Mouse (Mus musculus): Measurements from ENCODE around the gene Gm11111. TPM values are rescaled to one million over a fixed set of nuclear protein-coding genes. Genes with fewer than 3 reads are reported as not detected.

Gm11111 gene
- polyA plus RNA-seq, 1 experiment from 2014 or later: not detected

GRCm38 (mm10) chr5:98552811-98553601 is 511 bp downstream of the Gm11111 start:
- Histone ChIP-seq H3K9ac (ENCODE audit: low read length) (no peak overlapping the region), H3K9me3 (replicated peaks; ENCODE audit: control insufficient read depth, low read length) (no peaks in the 10 kb centered on the region), H3K4me3 (ENCODE audit: low read depth, low read length) (no peak overlapping the region), H3K36me3 (ENCODE audit: control insufficient read depth, insufficient read depth, low read length) (no peaks in the 10 kb centered on the region), H3K4me2 (ENCODE audit: low read length) (no peak overlapping the region), H3K4me1 (ENCODE audit: control insufficient read depth, insufficient read depth, low read length) (no peaks in the 10 kb centered on the region; the same call in 1 of the 2 replicates), H3K27me3 (replicated peaks; ENCODE audit: control insufficient read depth, insufficient read depth, low read length) (no peaks in the 10 kb centered on the region), H3K27ac (ENCODE audit: low read depth, low read length) (no peak overlapping the region)
- DNase-seq (ENCODE audit: low spot score): no peak
- no peak for ATAC-seq
- 59% methylated on average over 7 of the region's 7 CpGs for WGBS

GRCm38 (mm10) chr5:98561301-98561700 is 8.8 kb downstream of the Gm11111 start:
- ATAC-seq: peak; percentile 73
- H3K9ac ChIP-seq (ENCODE audit: low read length): no peak overlapping the region
- H3K36me3 ChIP-seq (ENCODE audit: control insufficient read depth, insufficient read depth, low read length): no peaks in the 10 kb centered on the region
- no peak overlapping the region for H3K27ac ChIP-seq (ENCODE audit: low read depth, low read length)
- WGBS: 19% methylated on average over 4 of the region's 4 CpGs
- no peak overlapping the region for H3K4me2 ChIP-seq (ENCODE audit: low read length)
- peak; percentile 67 for DNase-seq (ENCODE audit: low spot score)
- peaks cover 8% of the 10 kb centered on the region for H3K4me1 ChIP-seq (ENCODE audit: control insufficient read depth, insufficient read depth, low read length)
- H3K9me3 ChIP-seq (replicated peaks; ENCODE audit: control insufficient read depth, low read length): no peaks in the 10 kb centered on the region
- H3K27me3 ChIP-seq (replicated peaks; ENCODE audit: control insufficient read depth, insufficient read depth, low read length): no peaks in the 10 kb centered on the region
- no peak overlapping the region for H3K4me3 ChIP-seq (ENCODE audit: low read depth, low read length)

GRCm38 (mm10) chr5:98562806-98563205 is 10.3 kb downstream of the Gm11111 start:
- Histone ChIP-seq H3K36me3 (ENCODE audit: control insufficient read depth, insufficient read depth, low read length) (no peaks in the 10 kb centered on the region), H3K4me3 (ENCODE audit: low read depth, low read length) (no peak overlapping the region), H3K9ac (ENCODE audit: low read length) (no peak overlapping the region), H3K4me1 (ENCODE audit: control insufficient read depth, insufficient read depth, low read length) (peaks cover 14% of the 10 kb centered on the region), H3K27ac (ENCODE audit: low read depth, low read length) (no peak overlapping the region), H3K4me2 (ENCODE audit: low read length) (no peak overlapping the region), H3K27me3 (replicated peaks; ENCODE audit: control insufficient read depth, insufficient read depth, low read length) (no peaks in the 10 kb centered on the region), H3K9me3 (replicated peaks; ENCODE audit: control insufficient read depth, low read length) (no peaks in the 10 kb centered on the region)
- ATAC-seq (no peak), DNase-seq (ENCODE audit: low spot score) (no peak)
- 72% methylated on average over 9 of the region's 9 CpGs for WGBS

GRCm38 (mm10) chr5:98563801-98564200 is 11.3 kb downstream of the Gm11111 start:
- Histone ChIP-seq H3K9ac (ENCODE audit: low read length) (no peak overlapping the region), H3K27me3 (replicated peaks; ENCODE audit: control insufficient read depth, insufficient read depth, low read length) (no peaks in the 10 kb centered on the region), H3K27ac (ENCODE audit: low read depth, low read length) (no peak overlapping the region), H3K36me3 (ENCODE audit: control insufficient read depth, insufficient read depth, low read length) (no peaks in the 10 kb centered on the region), H3K9me3 (replicated peaks; ENCODE audit: control insufficient read depth, low read length) (no peaks in the 10 kb centered on the region), H3K4me3 (ENCODE audit: low read depth, low read length) (no peak overlapping the region), H3K4me2 (ENCODE audit: low read length) (no peak overlapping the region), H3K4me1 (ENCODE audit: control insufficient read depth, insufficient read depth, low read length) (peaks cover 14% of the 10 kb centered on the region)
- WGBS: 21% methylated on average over 9 of the region's 9 CpGs
- ATAC-seq (no peak), DNase-seq (ENCODE audit: low spot score) (no peak)

GRCm38 (mm10) chr5:98566461-98567193 is 14.1 kb downstream of the Gm11111 start:
- Histone ChIP-seq H3K27me3 (replicated peaks; ENCODE audit: control insufficient read depth, insufficient read depth, low read length) (no peaks in the 10 kb centered on the region), H3K4me1 (ENCODE audit: control insufficient read depth, insufficient read depth, low read length) (peaks cover 11% of the 10 kb centered on the region), H3K4me3 (ENCODE audit: low read depth, low read length) (no peak overlapping the region), H3K36me3 (ENCODE audit: control insufficient read depth, insufficient read depth, low read length) (no peaks in the 10 kb centered on the region), H3K4me2 (ENCODE audit: low read length) (no peak overlapping the region), H3K27ac (ENCODE audit: low read depth, low read length) (peak overlapping the region; percentile 17; the same call in 1 of the 2 replicates), H3K9me3 (replicated peaks; ENCODE audit: control insufficient read depth, low read length) (no peaks in the 10 kb centered on the region), H3K9ac (ENCODE audit: low read length) (no peak overlapping the region)
- ATAC-seq (peak; percentile 92), DNase-seq (ENCODE audit: low spot score) (peak; percentile 93)
- 13% methylated on average over 6 of the region's 6 CpGs for WGBS

- Histone ChIP-seq H3K9ac (ENCODE audit: low read length) (no peak overlapping the region), H3K4me2 (ENCODE audit: low read length) (no peak overlapping the region), H3K4me1 (ENCODE audit: control insufficient read depth, insufficient read depth, low read length) (peaks cover 16% of the 10 kb centered on the region), H3K36me3 (ENCODE audit: control insufficient read depth, insufficient read depth, low read length) (no peaks in the 10 kb centered on the region), H3K27me3 (replicated peaks; ENCODE audit: control insufficient read depth, insufficient read depth, low read length) (no peaks in the 10 kb centered on the region), H3K27ac (ENCODE audit: low read depth, low read length) (no peak overlapping the region), H3K4me3 (ENCODE audit: low read depth, low read length) (no peak overlapping the region), H3K9me3 (replicated peaks; ENCODE audit: control insufficient read depth, low read length) (no peaks in the 10 kb centered on the region)
- 93% methylated on average over 4 of the region's 4 CpGs for WGBS
- DNase-seq (ENCODE audit: low spot score) (no peak), ATAC-seq (no peak)
Observed at GRCm38 (mm10) chr5:98568481-98568880, 16.0 kb downstream of the Gm11111 start.

GRCm38 (mm10) chr5:98569029-98569513 is 16.6 kb downstream of the Gm11111 start:
- ATAC-seq (no peak), DNase-seq (ENCODE audit: low spot score) (no peak)
- no peaks in the 10 kb centered on the region for H3K9me3 ChIP-seq (replicated peaks; ENCODE audit: control insufficient read depth, low read length)
- H3K27ac ChIP-seq (ENCODE audit: low read depth, low read length): no peak overlapping the region
- H3K4me1 ChIP-seq (ENCODE audit: control insufficient read depth, insufficient read depth, low read length): peaks cover 11% of the 10 kb centered on the region
- no peak overlapping the region for H3K4me3 ChIP-seq (ENCODE audit: low read depth, low read length)
- no peak overlapping the region for H3K9ac ChIP-seq (ENCODE audit: low read length)
- H3K4me2 ChIP-seq (ENCODE audit: low read length): no peak overlapping the region
- WGBS: 72% methylated on average over 3 of the region's 3 CpGs
- no peaks in the 10 kb centered on the region for H3K27me3 ChIP-seq (replicated peaks; ENCODE audit: control insufficient read depth, insufficient read depth, low read length)
- H3K36me3 ChIP-seq (ENCODE audit: control insufficient read depth, insufficient read depth, low read length): no peaks in the 10 kb centered on the region

GRCm38 (mm10) chr5:98572392-98572791 is 19.9 kb downstream of the Gm11111 start:
- ATAC-seq: no peak
- no peak overlapping the region for H3K9ac ChIP-seq (ENCODE audit: low read length)
- no peak overlapping the region for H3K4me3 ChIP-seq (ENCODE audit: low read depth, low read length)
- no peaks in the 10 kb centered on the region for H3K27me3 ChIP-seq (replicated peaks; ENCODE audit: control insufficient read depth, insufficient read depth, low read length)
- no peaks in the 10 kb centered on the region for H3K36me3 ChIP-seq (ENCODE audit: control insufficient read depth, insufficient read depth, low read length)
- 51% methylated on average over 4 of the region's 4 CpGs for WGBS
- H3K4me2 ChIP-seq (ENCODE audit: low read length): no peak overlapping the region
- DNase-seq (ENCODE audit: low spot score): peak; percentile 30
- H3K4me1 ChIP-seq (ENCODE audit: control insufficient read depth, insufficient read depth, low read length): peaks cover 16% of the 10 kb centered on the region; the same call in 1 of the 2 replicates
- H3K27ac ChIP-seq (ENCODE audit: low read depth, low read length): 0 out of 2 replicates have a peak overlapping the region, but pooled peaks have one; percentile 9
- no peaks in the 10 kb centered on the region for H3K9me3 ChIP-seq (replicated peaks; ENCODE audit: control insufficient read depth, low read length)

Data from forebrain, embryonic 14.5 days (tissue).